Mouse (Mus musculus) megakaryocyte, embryonic 14.5 days (primary cell): ENCODE measurements around the gene Rhoj.

ENCODE experiments used
- FLI1 ChIP-seq: IDR thresholded peaks from 2 replicates; pipeline ENCODE4 v1.6.1; 2012; ENCODE audit warnings: low read length, inconsistent platforms, mixed read lengths
- GATA1 ChIP-seq: IDR thresholded peaks from 3 replicates; pipeline ENCODE4 v1.6.1; 2012; ENCODE audit warnings: mixed read lengths, low read length, inconsistent platforms, borderline replicate concordance

DNA sequence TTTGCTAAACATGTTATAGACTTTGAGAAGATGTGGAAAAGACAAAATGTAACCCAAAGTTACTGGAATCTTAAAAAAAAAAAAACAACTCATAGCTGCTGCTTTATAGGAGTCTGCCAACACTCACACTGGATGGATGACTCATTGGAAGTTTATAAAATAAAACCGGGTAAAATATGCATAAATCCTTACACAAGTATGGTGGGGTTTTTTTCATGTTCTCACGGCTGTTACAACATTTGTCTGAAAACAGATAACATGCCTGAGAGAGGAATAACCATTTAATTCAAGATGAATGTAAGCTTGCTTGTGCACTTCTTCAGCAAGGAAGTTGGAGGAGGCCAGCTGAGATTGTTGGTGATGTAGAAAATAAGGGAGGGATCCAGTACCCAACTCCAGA, 17.6 kb upstream of the Rhoj start:
- no peak for TF ChIP-seq GATA1
- no peak for TF ChIP-seq FLI1
